Mouse (Mus musculus) kidney, postnatal 0 days (tissue): ENCODE measurements around the gene Grik1. TPM values are rescaled to one million over a fixed set of nuclear protein-coding genes. Genes with fewer than 3 reads are reported as not detected.

Experiments used
- ATAC-seq: fragments of 200-750 bp; cut with Nextera tagmentation; replicated peaks from 2 replicates; pipeline ENCODE4 v1.8.0; 2017; ENCODE audit warnings: low read depth, moderate number of reproducible peaks, moderate TSS enrichment, moderate library complexity; ENCODE audit not compliant: low FRiP score
- DNase-seq: peaks from one replicate; pipeline ENCODE4 v3.0.0-alpha.2; 2016; ENCODE audit warnings: low spot score
- H3K27ac ChIP-seq: fragments of 300-500 bp; sonication (generic); 2 replicates; pipeline ENCODE4 v1.5.1; 2014; ENCODE audit warnings: mild to moderate bottlenecking
- H3K27me3 ChIP-seq: fragments of 300-500 bp; sonication (generic); 2 replicates; pipeline ENCODE4 v1.6.1; 2014; ENCODE audit warnings: low read length, mixed read lengths; ENCODE audit not compliant: insufficient read depth
- H3K36me3 ChIP-seq: fragments of 300-500 bp; sonication (generic); 2 replicates; pipeline ENCODE4 v1.6.1; 2014; ENCODE audit warnings: low read length, mixed read lengths; ENCODE audit not compliant: insufficient read depth
- H3K4me1 ChIP-seq: fragments of 300-500 bp; sonication (generic); replicated peaks from 2 replicates; pipeline ENCODE4 v1.6.1; 2014; ENCODE audit warnings: antibody characterized with exemption, low read length, mixed read lengths; ENCODE audit not compliant: insufficient read depth
- H3K4me2 ChIP-seq: fragments of 300-500 bp; sonication (generic); 2 replicates; pipeline ENCODE4 v1.6.1; 2014; ENCODE audit warnings: mild to moderate bottlenecking, low read length, moderate library complexity, mixed read lengths
- H3K4me3 ChIP-seq: fragments of 300-500 bp; sonication (generic); replicated peaks from 2 replicates; pipeline ENCODE4 v1.5.1; 2014; ENCODE audit warnings: low read depth, low read length
- H3K9ac ChIP-seq: fragments of 300-500 bp; sonication (generic); 2 replicates; pipeline ENCODE4 v1.6.1; 2014; ENCODE audit warnings: low read depth, low read length
- H3K9me3 ChIP-seq: fragments of 300-500 bp; sonication (generic); replicated peaks from 2 replicates; pipeline ENCODE4 v1.6.1; 2016; ENCODE audit warnings: low read length, inconsistent platforms, mixed read lengths
- CTCF ChIP-seq: IDR thresholded peaks from 2 replicates; pipeline ENCODE4 v1.5.1; 2016; ENCODE audit warnings: antibody characterized with exemption, low read depth, mild to moderate bottlenecking, moderate library complexity
- WGBS: fragments of 180-500 bp; shearing (Covaris S2); extraction: QIAGEN DNeasy Blood & Tissue Kit; methylation state at CpG from one replicate; pipeline ENCODE4 v1.1.7; 2014; 5-methylcytosine and 5-hydroxymethylcytosine counted together
- polyA plus RNA-seq: library from polyadenylated mRNA; unstranded; fragments of >200 nt; fragmentation: Nextera tagmentation; extraction: Ambion mirVana; gene quantifications from 2 replicates; pipeline ENCODE4 v1.2.1, GENCODE M21; 2015

Grik1 gene
- polyA plus RNA-seq, 1 experiment from 2014 or later = 0.34 TPM

DNA sequence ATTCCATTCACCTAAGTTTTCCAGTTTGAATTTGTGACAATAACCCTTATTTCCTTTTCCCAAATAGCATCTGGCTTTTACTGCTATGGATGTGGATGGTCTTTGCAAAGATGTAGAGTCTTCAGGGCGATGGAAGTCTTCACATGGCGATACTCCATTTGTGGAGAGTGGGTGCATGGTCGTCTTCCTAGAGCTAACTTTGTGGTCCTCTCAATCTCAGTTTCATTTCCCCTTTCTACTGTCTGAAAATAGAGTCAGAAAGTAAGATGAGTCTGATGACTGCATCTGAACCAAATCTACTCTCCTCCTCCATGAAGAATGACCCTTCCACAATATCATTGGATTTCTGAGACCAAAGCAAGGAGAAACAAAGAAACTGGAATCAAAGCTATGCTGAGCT lies 159.0 kb downstream of the Grik1 start:
- Histone ChIP-seq H3K4me1 (no peaks in the 10 kb centered on the region), H3K27ac (no peak overlapping the region), H3K27me3 (no peaks in the 10 kb centered on the region), H3K4me3 (no peak overlapping the region), H3K36me3 (no peaks in the 10 kb centered on the region), H3K9me3 (no peaks in the 10 kb centered on the region), H3K9ac (no peak overlapping the region), H3K4me2 (no peak overlapping the region)
- ATAC-seq (no peak), DNase-seq (no peak)
- TF ChIP-seq CTCF = no peak
- 85% methylated on average over 3 of the region's 3 CpGs for WGBS

DNA sequence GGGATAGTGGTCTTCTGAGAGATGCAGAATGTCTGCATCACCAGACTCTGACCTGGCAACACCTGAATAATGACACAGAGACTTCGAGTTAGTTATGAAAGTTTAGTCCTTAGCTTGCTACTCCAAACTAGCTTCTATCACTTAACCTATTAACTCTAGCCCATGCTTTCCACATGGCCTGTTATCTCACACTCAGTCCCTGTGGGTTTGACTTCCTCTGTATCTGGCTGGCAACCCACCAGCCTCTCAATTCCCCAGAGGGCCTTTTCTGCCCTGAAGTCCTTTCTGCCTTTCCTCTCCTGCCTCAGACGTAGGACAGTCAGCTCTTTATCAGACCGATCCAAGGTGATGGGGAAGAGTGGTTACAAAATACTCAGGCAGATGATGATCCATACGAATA lies 165.0 kb downstream of the Grik1 start:
- H3K36me3 ChIP-seq = no peaks in the 10 kb centered on the region
- no peak for TF ChIP-seq CTCF
- 69% methylated on average over 4 of the region's 4 CpGs for WGBS
- H3K9me3 ChIP-seq = no peaks in the 10 kb centered on the region
- no peaks in the 10 kb centered on the region for H3K4me1 ChIP-seq
- no peak overlapping the region for H3K4me3 ChIP-seq
- H3K27me3 ChIP-seq = no peaks in the 10 kb centered on the region
- no peak overlapping the region for H3K9ac ChIP-seq
- H3K4me2 ChIP-seq = no peak overlapping the region
- DNase-seq (no peak), ATAC-seq (no peak)
- H3K27ac ChIP-seq = no peak overlapping the region

DNA sequence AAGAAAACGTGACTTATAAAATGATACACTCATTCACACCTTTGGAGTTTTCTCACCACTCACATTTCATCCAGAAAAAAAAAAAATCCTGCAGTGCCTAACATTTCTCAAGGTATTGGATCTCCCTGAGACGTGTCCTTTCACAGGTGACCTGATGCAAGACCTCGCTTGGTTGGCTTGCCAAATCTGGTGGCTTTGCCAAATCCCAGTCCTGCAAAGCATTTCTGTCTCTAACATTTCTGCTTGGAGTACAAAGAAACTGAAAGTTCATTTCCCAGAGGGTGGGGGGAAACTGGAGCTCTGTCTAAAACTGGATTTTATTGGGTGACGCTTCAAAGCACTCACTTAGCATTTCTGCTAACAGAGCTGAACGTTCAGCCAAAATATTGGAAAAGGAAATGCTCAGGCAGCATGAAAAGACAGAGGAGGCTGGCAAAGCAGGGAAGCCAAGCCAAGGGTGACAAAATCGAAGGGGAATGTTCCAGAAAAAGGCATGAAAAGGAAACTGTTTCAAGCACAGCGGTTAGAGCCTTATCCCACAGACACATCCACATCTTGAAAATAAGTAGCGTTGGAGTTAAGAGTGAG lies 177.4 kb downstream of the Grik1 start:
- H3K4me1 ChIP-seq = no peaks in the 10 kb centered on the region
- WGBS = 43% methylated on average over 8 of the region's 8 CpGs
- ATAC-seq (no peak), DNase-seq (peak; percentile 39)
- no peaks in the 10 kb centered on the region for H3K27me3 ChIP-seq
- H3K9me3 ChIP-seq = no peaks in the 10 kb centered on the region
- TF ChIP-seq CTCF = no peak
- H3K4me2 ChIP-seq = no peak overlapping the region
- no peak overlapping the region for H3K27ac ChIP-seq
- H3K9ac ChIP-seq = no peak overlapping the region
- H3K36me3 ChIP-seq = no peaks in the 10 kb centered on the region
- H3K4me3 ChIP-seq = no peak overlapping the region

DNA sequence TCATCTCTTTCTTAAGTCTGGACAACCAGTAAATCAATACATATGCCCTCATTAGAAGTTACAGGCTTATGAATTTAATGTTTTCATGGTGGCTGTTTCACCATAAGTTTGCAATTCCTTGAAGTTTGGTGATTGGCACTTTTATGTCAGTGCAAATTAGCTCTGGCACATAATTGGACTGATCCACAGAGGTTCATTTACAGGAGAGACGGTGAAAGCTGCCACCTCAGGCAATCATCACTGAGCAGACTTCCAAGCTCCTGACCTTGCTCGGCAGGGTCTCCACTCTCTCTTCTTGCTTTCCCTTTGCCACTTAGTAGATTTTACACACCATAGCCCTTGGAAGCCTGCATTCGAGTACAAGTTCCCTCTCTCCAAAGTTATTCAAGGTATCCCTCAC lies 178.6 kb downstream of the Grik1 start:
- Histone ChIP-seq H3K27me3 (no peaks in the 10 kb centered on the region), H3K4me2 (no peak overlapping the region), H3K4me1 (no peaks in the 10 kb centered on the region), H3K9ac (no peak overlapping the region), H3K4me3 (no peak overlapping the region), H3K9me3 (no peaks in the 10 kb centered on the region), H3K27ac (no peak overlapping the region), H3K36me3 (no peaks in the 10 kb centered on the region)
- no peak for ATAC-seq
- no peak for TF ChIP-seq CTCF
- no peak for DNase-seq
- 35% methylated on average over 3 of the region's 3 CpGs for whole genome bisulfite sequencing

DNA sequence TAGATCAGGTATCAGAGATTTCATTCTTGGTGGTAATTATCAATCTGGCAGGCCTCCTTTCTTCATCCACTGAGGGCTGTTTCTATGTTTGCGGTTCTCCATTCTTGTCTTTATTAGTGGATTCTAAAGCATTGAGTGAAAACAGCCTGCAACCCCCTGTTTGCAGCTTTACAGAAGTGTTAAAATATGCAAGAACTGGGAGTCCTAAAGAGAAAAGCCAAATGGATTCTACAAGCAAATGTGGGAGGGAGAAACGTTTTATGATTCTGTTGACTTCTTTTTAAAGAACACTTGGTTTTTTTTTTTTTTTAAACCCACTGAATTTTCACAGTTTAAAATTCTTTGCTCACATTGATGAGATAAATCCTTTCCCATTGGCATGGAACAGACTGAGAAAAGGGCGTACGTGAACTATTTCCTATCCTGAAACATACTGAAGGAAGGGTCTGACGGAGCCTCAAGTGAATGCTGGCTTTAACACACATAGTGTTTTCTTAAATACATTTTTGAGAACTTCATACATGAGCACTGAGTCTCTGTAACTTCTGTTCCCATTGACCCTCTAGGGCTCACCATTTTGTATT lies 195.8 kb downstream of the Grik1 start:
- H3K4me1 ChIP-seq = no peaks in the 10 kb centered on the region
- no peaks in the 10 kb centered on the region for H3K27me3 ChIP-seq
- peak; percentile 26 for DNase-seq
- no peak overlapping the region for H3K9ac ChIP-seq
- 74% methylated on average over 5 of the region's 5 CpGs for WGBS
- H3K9me3 ChIP-seq = no peaks in the 10 kb centered on the region
- ATAC-seq = no peak
- no peak overlapping the region for H3K27ac ChIP-seq
- H3K4me2 ChIP-seq = no peak overlapping the region
- no peak overlapping the region for H3K4me3 ChIP-seq
- H3K36me3 ChIP-seq = no peaks in the 10 kb centered on the region
- no peak for TF ChIP-seq CTCF

DNA sequence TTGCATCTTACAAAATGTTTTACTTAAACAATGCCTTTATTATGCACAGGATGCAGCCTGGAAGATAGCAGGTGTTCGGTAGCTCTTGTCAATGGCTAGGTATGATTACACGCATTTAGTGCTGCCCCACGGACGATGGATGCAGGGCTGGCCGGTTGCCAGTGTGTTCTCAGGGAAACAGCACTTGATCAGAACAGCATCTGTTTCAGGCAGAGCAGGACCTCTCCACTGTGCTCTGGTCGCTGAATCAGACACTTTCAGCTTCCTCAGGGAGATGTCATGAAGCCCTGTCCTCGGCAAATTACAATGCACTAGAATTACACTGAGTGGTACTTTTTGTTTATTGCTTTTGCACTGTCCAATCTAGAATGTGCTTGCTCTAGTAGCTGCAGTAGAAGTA lies 202.8 kb downstream of the Grik1 start:
- no peak overlapping the region for H3K4me2 ChIP-seq

DNA sequence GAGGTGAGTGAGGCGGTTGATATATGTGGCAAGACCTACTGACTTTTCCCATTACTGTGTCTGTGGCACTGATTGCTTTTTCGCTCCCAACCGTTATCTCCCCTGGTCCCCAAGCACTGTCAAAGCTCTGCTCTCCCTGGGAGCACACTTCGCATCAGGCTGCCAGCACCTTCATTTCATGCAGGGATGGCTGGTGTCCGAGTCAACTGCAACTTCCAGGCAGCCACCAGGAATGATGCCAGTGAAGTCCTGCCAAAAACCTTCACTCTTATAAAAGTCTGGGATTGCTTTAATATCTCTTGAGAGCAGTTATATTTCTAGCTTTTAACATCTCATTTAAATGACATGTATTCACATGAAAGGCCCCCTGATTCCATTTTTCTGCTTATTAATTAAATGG lies 215.3 kb downstream of the Grik1 start:
- Histone ChIP-seq H3K36me3 (no peaks in the 10 kb centered on the region), H3K27ac (no peak overlapping the region), H3K9ac (no peak overlapping the region), H3K4me3 (no peak overlapping the region), H3K9me3 (no peaks in the 10 kb centered on the region), H3K4me1 (no peaks in the 10 kb centered on the region), H3K27me3 (no peaks in the 10 kb centered on the region), H3K4me2 (no peak overlapping the region)
- ATAC-seq (no peak), DNase-seq (no peak)
- no peak for TF ChIP-seq CTCF
- 78% methylated on average over 5 of the region's 5 CpGs for WGBS

More for the DNA sequence above, 202.8 kb downstream of the Grik1 start:
- Histone ChIP-seq H3K27me3 (no peaks in the 10 kb centered on the region), H3K9ac (no peak overlapping the region), H3K36me3 (no peaks in the 10 kb centered on the region), H3K27ac (no peak overlapping the region), H3K4me3 (no peak overlapping the region), H3K4me1 (no peaks in the 10 kb centered on the region), H3K9me3 (no peaks in the 10 kb centered on the region)
- WGBS = 61% methylated on average over 7 of the region's 7 CpGs
- DNase-seq (no peak), ATAC-seq (no peak)
- TF ChIP-seq CTCF = no peak
